Mouse (Mus musculus): Measurements from ENCODE around the gene Trnau1ap. TPM values are rescaled to one million over a fixed set of nuclear protein-coding genes. Genes with fewer than 3 reads are reported as not detected.

The Trnau1ap gene
- total RNA-seq (2023; ENCODE audit: inconsistent age): 33.5 to 46.1 TPM (median 39.3 TPM) in 4 replicates

GRCm38 (mm10) chr4:132329115-132329834 is at the start of gene Trnau1ap:
Gene Trnau1ap (minus strand): TSS chr4:132329538.

DNA sequence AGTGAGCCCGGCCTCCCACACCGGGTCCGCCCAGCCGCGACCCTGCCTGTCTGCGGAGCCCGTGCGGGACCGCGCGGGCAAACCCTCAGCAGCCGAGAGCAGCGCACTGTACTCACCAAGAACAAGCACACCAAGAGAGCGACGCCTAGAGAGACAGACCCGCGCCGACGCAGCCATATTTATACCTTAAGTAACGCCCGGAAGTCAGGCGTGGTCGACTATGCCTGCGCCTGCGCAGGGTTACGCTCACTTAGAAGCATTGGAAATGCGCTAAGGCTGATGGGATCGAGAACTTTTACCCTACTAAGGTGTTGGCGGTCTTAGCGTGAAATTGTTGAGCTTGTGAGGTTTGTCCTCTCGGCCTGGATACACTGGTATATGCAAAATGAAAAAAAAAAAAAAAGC is 24.1 kb upstream of the Trnau1ap start, which contains the start of gene Rcc1:
Rcc1 (minus strand) TSS at position 125 of the 405 bp plus-strand sequence.

GRCm38 (mm10) chr4:132302939-132303479 is 26.3 kb downstream of the Trnau1ap start, which contains the start of gene Rab42:
Gene Rab42 (minus strand): TSS chr4:132303385.

GRCm38 (mm10) chr4:132274156-132274862 is 55.0 kb downstream of the Trnau1ap start, which contains the start of gene Taf12:
Gene Taf12 (plus strand): TSS chr4:132274375.

Other genes with a start within 250 kb of the Trnau1ap start
- gene Oprd1, start 185.1 kb downstream of the Trnau1ap start, total RNA-seq (2023; ENCODE audit: inconsistent age): not detected in 4 replicates
- gene Ythdf2, start 117.2 kb downstream of the Trnau1ap start, total RNA-seq (2023; ENCODE audit: inconsistent age): 79.5 to 88.0 TPM (median 83.0 TPM) in 4 replicates
- 37.3 to 46.2 TPM (median 38.9 TPM) in 4 replicates for gene Gmeb1, start 67.9 kb downstream of the Trnau1ap start, total RNA-seq (2023; ENCODE audit: inconsistent age)
- gene Taf12, start 55.2 kb downstream of the Trnau1ap start, total RNA-seq (2023; ENCODE audit: inconsistent age): 34.4 to 42.6 TPM (median 35.9 TPM) in 4 replicates
- not detected in 4 replicates for gene Rab42, start 26.2 kb downstream of the Trnau1ap start, total RNA-seq (2023; ENCODE audit: inconsistent age)
- gene Rcc1, start 24.1 kb upstream of the Trnau1ap start, total RNA-seq (2023; ENCODE audit: inconsistent age): 15.2 to 22.8 TPM (median 17.3 TPM) in 4 replicates
- 25.8 to 31.9 TPM (median 27.9 TPM) in 4 replicates for gene Phactr4, start 93.0 kb upstream of the Trnau1ap start, total RNA-seq (2023; ENCODE audit: inconsistent age)
- gene Med18, start 134.4 kb upstream of the Trnau1ap start, total RNA-seq (2023; ENCODE audit: inconsistent age): 6.0 to 10.6 TPM (median 7.9 TPM) in 4 replicates
- 11.8 to 14.7 TPM (median 13.5 TPM) in 4 replicates for gene Sesn2, start 181.0 kb upstream of the Trnau1ap start, total RNA-seq (2023; ENCODE audit: inconsistent age)
- gene Atpif1, start 204.1 kb upstream of the Trnau1ap start, total RNA-seq (2023; ENCODE audit: inconsistent age): 49.7 to 66.6 TPM (median 61.8 TPM) in 4 replicates
- 95.0 to 109 TPM (median 108 TPM) in 4 replicates for gene Dnajc8, start 206.0 kb upstream of the Trnau1ap start, total RNA-seq (2023; ENCODE audit: inconsistent age)
- gene Ptafr, start 234.5 kb upstream of the Trnau1ap start, total RNA-seq (2023; ENCODE audit: inconsistent age): 1.00 to 1.3 TPM (median 1.2 TPM) in 4 replicates

All from B cell, adult (primary cell).